Mouse (Mus musculus) stomach, postnatal 0 days (tissue): ENCODE data around the gene Ass1.

ENCODE experiments used
- CTCF ChIP-seq: IDR thresholded peaks from 2 replicates; pipeline ENCODE4 v1.5.1; 2016; ENCODE audit warnings: antibody characterized with exemption, low read depth, mild to moderate bottlenecking, moderate library complexity
- EP300 ChIP-seq: optimal IDR thresholded peaks from 2 replicates; pipeline ENCODE3; 2016; ENCODE audit warnings: antibody characterized with exemption

DNA sequence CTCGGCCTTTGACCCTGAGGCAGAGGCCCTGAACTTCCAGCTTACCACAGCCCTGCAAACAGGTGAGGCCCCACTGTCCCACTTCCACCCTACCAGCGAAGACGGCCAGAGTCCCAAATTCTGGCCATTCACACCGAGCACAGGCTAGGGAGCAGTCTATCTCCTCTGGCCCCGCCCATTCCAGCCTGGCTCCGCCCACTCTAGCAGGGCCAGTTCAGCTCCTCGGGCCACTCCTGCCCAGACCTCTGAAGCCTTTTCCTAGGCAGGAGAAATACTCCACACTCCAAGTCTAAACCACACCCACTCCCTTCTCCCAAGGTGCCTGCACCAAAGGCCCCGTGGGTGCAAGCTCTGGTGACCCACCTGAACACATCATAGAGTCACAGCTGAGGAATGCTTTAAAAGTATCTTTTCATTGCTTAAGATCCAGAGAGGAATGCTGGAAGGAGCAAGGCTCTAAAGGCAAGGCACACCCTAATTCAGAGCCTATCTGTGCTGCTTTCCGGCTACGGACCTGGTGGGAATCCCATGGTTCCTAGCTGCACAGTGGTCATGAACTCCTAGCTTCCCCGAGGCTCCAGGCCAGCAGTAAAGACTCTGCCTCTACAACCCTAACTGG, 16.3 kb upstream of the Ass1 start:
- TF ChIP-seq CTCF = no peak
- no peak for TF ChIP-seq EP300
